Mouse (Mus musculus): ENCODE data around the gene AC124108.1.

The AC124108.1 gene

GRCm38 (mm10) chr1:132165859-132166258 lies 25.4 kb upstream of the AC124108.1 start:
- no peak for DNase-seq

DNA sequence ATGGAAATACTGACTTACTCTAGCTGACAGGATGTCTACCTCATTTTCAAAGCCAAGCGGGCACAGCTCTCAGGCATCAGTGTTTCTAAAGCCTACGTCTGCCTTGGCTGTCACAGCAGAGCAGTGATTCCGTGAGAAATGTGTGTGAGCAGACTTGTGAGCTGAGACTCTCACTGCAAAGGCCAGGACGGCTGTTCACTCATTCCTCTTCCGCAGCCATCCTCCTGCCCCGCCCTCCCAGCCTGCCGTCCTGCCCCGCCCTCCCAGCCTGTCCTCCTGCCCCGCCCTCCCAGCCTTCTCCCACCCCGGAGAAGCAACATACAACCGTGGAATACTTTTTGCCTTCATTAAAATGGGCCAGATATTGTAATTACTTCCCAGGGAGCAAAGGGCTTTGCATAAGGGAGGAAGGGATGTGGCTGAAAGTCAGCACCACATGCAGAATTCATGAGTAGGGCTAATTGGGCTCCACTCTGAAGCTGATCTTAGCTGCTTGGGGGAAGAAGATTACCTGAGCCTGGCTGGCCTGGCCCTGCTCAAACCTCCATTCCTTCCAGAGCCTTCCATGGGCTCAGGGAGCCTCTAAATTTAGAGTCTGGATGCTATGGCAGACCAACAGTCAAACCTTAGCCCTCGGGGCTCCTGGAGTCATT lies 23.0 kb upstream of the AC124108.1 start:
- no peak for DNase-seq

DNA sequence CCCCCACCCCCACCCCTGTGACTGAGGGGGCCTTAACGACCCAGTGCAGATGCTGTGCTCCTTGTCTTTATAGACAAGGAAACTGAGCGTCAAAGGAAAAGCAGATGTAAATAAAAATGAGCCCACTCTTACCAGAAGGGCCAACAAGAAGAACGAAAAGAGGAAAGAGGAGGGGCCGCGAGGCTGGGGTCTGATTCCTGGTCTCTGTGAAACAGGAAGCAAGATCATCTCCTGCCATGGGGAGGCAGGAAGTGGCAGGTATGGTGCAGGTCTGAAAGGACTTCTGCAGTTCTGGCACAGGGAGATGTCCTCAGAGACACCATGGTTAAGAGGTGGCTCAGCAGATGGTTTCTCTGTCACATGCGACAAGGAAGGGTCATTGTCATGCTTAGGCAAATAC lies 20.6 kb upstream of the AC124108.1 start:
- no peak for DNase-seq

DNA sequence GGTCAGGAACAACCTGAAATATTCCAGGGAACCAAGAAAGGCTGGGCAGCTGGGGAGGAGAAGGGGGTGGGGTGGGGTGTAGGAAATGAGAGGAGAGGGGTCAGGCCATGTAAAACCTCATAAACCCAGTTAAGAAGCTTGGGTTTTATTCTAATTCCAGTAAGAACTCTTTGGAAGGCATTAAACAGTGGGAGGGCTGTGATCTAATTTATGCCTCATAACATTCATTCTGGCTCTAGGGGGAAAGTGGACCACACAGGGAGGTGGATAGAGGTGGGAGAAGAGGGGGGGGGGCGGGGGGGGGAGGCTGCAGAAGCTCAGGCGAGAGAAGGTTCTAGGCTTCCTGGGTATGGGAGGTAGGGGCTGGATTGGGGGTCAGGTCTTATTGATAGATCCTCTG lies 19.6 kb upstream of the AC124108.1 start:
- no peak for DNase-seq

GRCm38 (mm10) chr1:132186303-132186702 lies 5.0 kb upstream of the AC124108.1 start:
- DNase-seq, result no peak

DNA sequence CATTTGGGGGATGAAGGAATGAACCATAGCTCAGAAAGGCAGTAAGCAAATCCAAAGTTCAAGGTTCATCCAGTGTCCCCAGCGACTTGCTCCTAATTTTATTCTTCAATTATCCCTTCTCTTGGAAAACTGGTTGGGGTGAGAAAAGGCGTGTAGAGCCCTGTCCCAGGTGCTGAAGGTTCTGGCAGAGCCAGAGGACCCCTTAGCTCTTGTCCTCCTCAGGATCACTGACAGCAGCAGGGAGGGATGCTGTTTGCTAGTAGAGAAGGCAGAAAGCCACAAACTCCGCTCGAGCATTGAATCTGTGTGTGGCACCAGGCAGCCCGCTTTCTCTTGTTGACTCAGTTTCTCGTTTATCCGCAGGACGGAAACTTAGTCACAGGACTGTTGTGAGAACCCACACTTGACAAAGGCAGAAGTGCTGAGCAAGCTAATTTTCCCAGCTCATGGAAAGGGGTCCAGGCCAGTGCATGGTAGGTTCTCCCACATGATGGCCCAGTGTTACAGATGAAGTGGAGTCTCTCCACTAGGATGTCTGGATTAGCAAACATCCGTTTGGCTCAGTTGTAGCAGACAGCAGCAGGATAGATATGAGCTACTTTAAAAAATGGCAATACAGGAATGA lies 2.7 kb upstream of the AC124108.1 start:
- DNase-seq, result no peak

DNA sequence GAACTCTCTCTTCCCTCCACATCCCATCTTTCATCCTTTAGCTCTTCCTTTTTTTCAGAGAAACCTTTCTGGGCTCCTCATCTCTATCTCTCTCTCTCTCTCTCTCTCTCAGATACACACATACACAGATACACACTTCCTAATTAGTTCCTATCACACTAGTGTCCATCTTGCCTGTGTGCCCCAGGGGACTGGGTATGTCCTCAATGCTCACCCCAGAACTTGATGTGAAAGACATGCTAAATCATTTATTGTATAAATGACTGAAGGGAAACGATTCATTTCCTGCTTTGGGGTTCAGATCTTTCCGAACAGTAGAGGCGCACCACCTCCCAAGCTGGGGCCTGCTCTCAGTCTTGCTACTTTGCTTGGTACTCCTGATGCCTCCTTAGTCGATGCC lies 2.0 kb upstream of the AC124108.1 start:
- DNase-seq, result no peak

GRCm38 (mm10) chr1:132190040-132190513 lies 1.2 kb upstream of the AC124108.1 start:
- no peak for DNase-seq

GRCm38 (mm10) chr1:132190621-132191092 lies 600 bp upstream of the AC124108.1 start:
- DNase-seq, result no peak

- DNase-seq, result no peak
Measured at GRCm38 (mm10) chr1:132191786-132192680, 776 bp downstream of the AC124108.1 start.

DNA sequence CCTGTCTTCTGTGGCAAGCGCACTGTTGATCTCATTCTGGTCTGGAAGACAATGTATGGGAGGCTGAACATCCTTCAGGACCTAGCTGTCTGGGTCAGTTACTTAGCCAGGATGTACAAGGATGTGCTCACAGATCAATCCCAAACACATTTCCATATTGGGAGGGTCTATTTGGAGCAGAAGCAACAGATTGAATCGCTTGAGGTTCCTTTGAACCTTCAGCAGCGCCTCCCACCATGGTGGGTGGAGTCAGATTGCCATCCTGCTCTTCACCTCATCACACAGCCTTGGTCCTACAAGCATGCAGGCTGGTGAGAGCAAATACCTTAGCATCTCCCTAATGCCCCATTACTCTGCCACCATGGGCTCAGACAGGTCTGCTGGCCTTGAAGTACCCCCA lies 2.5 kb downstream of the AC124108.1 start:
- no peak for DNase-seq

DNA sequence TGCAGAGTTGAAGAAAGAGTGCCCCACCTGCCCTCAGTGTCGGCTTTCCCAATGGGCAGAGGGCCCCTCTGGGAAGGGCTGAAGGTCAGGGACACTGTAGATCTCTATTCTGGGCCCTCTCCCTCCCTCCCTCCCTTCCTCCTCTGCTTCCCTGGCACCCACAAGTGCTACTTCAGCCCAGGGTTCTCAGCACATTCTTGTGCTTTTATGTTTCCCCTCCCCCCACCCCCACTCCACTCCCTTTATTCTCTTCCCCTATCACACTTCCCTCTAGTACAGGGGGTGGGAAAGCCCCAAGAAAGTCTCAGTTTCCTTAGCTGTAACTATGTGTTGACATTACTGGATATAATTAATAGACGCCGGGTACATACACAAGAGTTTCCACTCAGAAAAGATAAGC lies 3.4 kb downstream of the AC124108.1 start:
- DNase-seq, result no peak

DNA sequence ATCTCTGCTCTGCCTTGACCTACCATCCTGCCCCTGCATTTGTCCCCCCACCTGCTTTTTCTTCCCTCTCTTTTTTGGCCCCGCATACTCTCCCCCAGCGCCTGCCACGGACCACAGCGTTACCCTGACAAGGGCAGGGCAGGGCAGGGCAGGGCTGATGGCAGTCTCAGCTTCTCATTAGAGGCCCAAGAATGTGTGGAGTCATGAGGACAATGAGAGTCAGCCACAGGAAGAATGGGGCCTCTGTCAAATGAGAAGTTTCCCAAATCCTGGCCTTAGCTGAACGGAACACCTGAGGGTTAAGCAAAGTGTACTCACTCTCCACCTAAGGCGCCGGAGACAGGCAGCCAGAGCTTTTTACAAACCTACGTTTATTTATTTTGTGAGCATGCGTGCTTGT lies 3.8 kb downstream of the AC124108.1 start:
- no peak for DNase-seq

DNA sequence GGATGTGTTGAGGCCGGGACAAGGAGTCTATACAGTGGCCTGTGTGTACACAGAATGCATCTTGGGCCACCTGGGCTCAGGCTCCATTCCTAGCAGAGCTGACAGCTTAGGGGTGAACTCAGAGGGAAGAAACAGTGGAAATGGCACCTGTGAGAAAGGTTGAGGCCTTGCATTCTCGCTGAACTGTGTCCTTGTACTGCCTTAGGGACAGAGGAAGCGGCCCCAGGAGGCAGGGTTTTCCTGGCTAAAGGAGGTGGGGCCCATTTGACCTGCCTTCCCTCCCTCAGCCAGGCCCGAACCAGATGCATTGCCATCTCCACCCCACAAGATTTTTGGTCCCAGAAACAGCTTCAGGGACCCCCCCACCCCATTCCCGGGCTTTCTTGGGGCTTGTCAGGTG lies 4.4 kb downstream of the AC124108.1 start:
- no peak for DNase-seq

DNA sequence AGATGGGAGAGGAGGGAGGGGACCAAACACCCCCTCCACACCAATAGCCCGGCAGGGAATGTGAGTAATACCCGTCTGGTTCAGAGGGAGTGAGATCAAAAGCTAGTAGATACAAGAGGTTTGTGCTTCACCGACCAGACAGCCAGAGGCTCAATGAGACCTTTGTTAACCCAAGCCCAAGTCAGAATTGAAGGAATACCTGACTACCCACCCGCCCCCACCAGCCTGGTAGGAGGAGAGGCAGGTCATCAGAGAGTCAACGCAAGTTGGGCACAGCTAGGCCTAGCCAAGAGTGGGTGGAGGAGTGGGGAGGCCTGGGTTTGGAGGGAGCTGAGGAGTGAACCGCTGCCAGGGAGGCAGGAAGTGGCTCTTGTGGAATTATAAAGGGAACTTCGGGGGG lies 5.1 kb downstream of the AC124108.1 start:
- DNase-seq, result no peak

GRCm38 (mm10) chr1:132197666-132198065 lies 6.4 kb downstream of the AC124108.1 start:
- DNase-seq, result no peak

DNA sequence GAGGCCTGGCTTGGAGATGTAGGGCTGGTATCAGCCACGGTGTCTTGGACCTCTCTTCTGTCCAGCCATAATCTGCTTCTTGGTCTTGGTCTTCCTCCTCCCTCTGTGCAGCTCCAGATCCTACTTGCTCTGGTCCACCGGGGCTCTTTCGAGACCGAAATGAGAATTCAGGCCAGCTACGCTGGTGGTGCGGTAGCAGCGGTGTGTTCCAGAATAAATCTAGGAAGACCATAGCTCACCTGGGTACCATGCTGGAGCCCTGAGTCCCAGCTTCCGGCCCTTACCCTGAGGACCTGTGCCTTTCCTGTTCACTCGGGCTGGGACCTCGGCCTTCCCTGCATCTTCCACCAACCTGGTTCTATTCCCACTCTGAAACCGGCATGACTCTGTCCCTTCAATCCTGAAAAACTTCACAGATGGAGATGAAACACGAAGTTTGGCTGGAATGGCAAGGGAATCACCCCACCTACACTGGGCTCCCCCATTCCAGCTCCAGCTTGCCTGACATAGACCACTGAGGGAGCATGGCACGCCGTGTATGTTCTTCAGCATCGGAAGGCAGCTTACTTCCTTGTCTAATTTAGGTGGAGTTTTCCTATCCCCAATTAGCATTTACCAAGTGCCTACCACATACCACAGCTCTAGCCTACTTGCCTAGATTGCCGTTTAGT lies 7.3 kb downstream of the AC124108.1 start:
- DNase-seq, result no peak

DNA sequence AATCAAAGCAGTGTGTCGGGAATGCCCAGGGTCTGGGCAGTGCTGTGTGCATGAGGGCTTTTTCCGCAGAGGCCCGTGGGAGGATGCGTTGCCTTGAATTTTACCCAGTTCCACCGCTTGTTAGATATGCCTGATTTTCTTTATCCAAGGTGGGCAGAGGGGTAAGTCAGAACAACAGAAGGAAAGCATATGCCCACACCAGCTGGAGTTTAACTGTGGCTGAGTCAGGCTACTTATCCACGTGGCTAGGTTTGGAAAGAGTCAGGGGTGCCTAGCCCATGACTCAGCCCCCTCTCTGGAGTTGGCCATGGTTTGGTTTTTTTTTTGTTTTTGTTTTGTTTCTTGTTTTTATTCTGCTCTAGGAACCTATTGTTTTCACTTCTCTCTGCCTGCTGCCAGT lies 8.0 kb downstream of the AC124108.1 start:
- no peak for DNase-seq

DNA sequence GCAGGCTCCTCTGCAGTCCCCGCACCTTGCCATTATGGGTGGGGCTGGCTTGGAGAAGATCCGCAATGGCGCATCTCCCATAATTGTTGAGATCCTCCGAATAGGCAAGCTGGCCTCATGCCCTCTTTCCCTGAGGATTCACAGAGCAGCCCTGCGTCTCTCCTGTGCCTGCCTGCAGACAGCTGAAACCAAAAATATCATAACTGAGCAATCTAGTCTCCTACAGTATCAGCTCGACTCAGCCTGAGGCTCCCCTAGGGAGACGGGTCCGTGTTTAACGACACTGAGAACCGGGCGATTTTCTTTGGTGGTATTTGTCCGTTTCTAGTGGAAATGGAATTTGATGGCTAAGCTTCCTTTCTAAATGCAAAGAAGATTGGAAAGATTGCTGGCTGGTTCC lies 8.7 kb downstream of the AC124108.1 start:
- DNase-seq, result peak; percentile 51

GRCm38 (mm10) chr1:132200562-132201510 lies 9.6 kb downstream of the AC124108.1 start:
- peak; percentile 58 for DNase-seq

DNA sequence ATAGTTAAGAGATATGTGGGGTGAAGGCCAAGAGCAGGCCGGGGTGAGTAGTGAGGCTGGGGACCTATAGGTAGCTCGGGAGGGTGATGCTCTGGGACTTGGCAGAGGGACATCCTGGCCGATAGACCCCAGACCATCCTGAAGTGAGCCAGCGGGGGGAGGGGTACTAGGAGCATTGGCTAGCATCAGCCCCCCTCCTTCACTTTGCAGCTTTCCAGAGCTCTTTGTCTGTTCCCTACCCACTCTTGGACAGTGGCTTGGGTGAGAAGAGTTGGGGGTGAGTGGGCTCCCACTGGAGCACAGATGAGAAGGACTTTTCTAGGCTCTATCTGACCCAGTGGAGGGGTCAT lies 10.2 kb downstream of the AC124108.1 start:
- DNase-seq, result no peak

DNA sequence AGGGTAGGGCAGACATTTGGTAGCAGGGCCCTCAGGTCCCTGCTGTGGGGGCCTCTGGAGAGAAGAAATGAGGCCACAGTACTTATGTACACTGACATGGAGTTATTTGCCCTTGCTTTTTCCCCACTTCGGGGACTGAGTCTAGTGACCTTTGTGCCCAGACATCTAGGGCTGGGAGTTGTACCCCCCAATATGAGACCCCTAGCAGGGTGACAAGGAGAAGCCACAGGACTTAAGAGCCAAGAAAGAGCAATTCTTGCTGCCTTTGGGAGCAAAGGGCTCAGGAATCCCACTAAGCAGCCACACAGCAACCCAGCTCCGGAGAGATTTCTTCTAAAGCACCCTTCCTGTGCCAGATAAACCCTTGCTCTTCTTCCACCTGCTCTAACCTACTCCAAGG lies 10.7 kb downstream of the AC124108.1 start:
- no peak for DNase-seq

Data from cerebellum, adult 8-10 months (tissue).